Mouse (Mus musculus): Measurements from ENCODE around the gene Zwilch.

Zwilch gene

DNA sequence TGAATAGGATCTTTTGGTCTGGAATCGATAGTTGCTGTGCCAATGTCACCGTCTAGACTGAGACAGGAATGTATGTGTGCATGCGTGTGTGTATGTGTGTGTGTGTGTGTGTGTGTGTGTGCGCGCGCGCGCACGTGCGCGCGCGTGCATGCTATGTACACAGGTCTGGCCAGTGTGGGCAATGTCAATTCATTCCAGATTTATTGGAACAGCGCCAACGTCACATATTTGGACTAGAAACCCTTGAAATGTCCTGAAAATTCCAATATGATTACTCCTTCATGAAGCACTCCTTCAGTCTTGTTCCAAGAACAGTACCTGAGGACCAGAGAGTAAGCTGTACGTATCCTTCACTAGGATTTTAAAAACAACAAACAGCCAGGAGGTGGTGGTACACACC lies 62.4 kb downstream of the Zwilch start:
- DNase-seq (ENCODE audit: low read depth, low spot score), result no peak

- DNase-seq (ENCODE audit: low read depth, low spot score), result no peak
These were observed 67.6 kb downstream of the Zwilch start for GRCm38 (mm10) chr9:64105301-64105700.

DNA sequence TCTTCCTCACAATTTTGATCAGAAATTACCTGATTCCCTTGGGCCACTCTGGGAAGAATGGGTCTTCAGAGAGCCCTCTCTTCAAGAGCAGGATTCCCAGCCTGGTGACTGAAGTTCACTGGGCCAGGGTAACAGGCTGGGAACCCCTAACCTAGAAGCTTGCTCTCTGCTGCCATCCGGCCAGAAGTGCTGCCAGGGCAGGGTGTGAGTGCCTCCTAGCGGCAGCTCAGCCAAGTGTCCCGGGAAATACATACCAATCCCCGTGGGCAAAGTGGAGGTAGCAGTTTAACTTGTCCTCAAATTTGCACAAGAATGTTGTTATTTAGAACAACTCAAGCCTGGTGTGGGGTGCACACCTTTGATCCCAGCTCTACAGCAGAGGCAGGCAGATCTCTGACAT lies 72.5 kb downstream of the Zwilch start:
- DNase-seq (ENCODE audit: low read depth, low spot score), result peak; percentile 87

GRCm38 (mm10) chr9:64098282-64098681 lies 74.6 kb downstream of the Zwilch start:
- DNase-seq (ENCODE audit: low read depth, low spot score), result no peak

DNA sequence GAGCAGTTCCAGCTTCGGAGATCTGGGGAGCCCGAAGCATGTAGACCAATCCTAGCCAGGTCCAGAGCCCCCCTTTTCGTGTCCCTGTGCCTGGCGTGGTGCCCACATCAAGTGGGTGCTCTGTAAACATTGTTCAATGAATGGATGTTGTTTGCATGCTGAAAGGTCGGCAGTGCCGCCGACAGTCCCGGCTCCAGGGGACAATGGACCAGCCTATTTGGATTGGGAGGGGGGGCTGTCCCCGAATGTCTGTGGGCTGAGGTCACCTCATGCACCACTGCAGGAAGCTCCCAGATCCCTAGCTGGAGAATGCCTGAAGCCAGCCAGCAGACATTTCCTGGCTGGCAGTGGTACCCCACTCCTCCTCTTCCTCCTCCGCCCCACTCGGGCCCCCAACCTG lies 78.8 kb downstream of the Zwilch start:
- no peak for DNase-seq (ENCODE audit: low read depth, low spot score)

DNA sequence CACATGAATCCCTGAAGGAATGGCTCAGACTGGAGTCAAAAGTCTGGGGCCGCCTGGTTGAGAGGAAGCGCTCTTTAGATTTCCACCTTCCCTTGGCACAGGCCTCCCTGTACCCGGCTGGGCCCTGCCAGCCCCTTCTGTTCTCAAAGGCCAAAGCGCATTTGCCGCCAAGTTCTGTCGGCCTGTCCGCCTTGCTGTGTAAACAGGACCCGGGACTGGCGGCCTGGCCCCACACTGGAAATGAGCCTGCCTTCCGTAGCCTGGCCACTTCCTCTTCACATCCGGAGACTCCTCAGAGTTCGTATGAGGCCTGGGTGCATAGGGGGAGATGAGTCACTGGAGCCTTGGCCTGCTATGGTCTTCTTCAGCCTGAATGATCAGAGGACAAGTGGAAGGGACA lies 83.9 kb downstream of the Zwilch start:
- DNase-seq (ENCODE audit: low read depth, low spot score), result no peak

- no peak for DNase-seq (ENCODE audit: low read depth, low spot score)
These were observed 84.6 kb downstream of the Zwilch start for GRCm38 (mm10) chr9:64088346-64088745.

DNA sequence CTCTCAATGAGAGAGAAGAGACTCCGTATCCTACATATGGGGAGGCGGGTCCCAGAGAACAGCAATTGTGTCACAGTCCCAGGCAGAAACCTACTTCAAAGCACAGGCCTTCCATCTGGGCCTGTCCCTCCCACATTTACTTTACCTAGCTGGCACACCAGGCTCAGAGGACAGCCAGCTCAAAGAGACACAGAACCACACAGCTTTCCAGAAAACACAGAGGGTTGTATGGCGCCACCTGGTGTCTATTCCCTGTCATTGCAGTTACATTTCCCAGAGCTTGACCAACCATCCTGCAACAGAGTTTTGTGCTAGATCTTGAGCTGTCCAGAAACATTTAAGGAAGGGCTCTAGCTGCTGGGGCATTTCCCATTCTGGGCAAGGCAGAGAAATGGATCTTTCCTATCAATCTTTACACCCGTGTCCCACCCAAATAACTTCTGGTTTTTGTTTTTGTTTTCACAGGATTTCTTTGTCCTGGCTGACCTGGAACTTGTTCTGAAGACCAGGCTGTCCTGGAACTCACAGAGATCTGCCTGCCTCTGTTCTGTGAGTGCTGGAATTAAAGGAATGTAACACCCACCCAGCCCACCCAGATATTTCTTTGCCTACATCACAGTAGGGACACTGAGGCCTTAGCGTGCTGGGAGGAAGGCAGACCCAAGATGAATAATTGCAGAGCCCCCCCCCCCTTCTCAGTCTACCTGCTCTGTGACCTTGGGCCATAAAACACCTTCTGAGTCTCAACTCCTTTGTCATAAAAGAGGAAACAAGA lies 85.3 kb downstream of the Zwilch start:
- peak; percentile 80 for DNase-seq (ENCODE audit: low read depth, low spot score)

Data from ES-CJ7 (cell line).